Mouse (Mus musculus) kidney, adult 2 months (tissue): ENCODE data around the gene Slc35b3.

ENCODE experiments used
- CTCF ChIP-seq: fragments of 200-500 bp; conservative IDR thresholded peaks from 2 replicates; pipeline ENCODE4 v1.5.1; 2011; ENCODE audit warnings: low read depth, mild to moderate bottlenecking, control low read depth, low read length, moderate library complexity, mixed read lengths; ENCODE audit not compliant: insufficient read depth, insufficient read length
- POLR2A ChIP-seq: fragments of 200-500 bp; IDR thresholded peaks from one replicate; pipeline ENCODE4 v1.6.1; 2011; ENCODE audit warnings: low read depth, low read length, control low read depth

GRCm38 (mm10) chr13:39003101-39003762, 42.6 kb upstream of the Slc35b3 start:
- no peak for TF ChIP-seq CTCF
- no peak for TF ChIP-seq POLR2A
